Mouse (Mus musculus) small intestine, adult 10 weeks (tissue): ENCODE measurements around the gene Fzd5. TPM values are rescaled to one million over a fixed set of nuclear protein-coding genes. Genes with fewer than 3 reads are reported as not detected.

Source experiments
- polyA plus RNA-seq: library from polyadenylated mRNA; stranded (reverse); fragments of 350-450 nt; fragmentation: Illumina TruSeq; extraction: RNeasy Lipid Tissue Mini Kit (QIAGEN cat#74804); gene quantifications from one replicate; pipeline ENCODE4 v1.2.3, GENCODE M21; 2014; ENCODE audit warnings: low replicate concordance

Fzd5 gene
- 33.9 TPM for polyA plus RNA-seq

DNA sequence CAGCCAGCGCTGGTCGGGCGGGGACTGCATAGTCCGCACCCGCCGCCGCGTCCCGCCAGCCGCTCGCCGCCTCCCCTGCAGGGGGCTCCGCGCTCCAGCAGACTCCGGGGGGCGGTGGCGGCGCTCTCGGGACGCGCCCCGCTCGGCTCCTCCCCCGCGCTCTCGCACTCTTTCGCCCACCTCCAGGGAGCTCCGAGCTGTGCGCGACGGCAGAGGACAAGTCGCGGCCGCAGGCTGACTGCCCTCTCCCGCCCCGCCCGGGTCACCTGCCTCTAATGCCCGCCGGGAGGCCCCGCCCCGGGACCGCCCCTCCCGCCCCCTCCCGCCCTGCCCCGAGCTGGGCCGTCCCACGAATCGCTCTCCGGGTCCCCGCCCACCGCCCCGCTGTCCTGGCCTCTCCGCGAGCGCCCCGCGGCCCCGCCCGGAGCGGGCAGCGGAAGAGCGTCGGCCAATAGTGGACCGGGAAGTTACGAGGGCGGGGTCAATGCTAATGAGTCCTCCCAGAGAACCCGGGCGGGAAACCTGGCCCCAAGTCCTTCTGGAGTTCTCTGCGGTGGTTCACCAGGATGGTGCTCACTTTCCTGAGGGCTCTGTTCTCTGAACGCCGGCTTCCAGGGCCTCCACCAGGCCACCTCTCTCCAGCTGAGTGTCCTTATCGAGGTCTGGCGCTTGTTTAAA lies at the start of gene Fzd5:
Gene Fzd5, minus strand, starts transcription at position 250 of the 678 bp plus-strand sequence.

DNA sequence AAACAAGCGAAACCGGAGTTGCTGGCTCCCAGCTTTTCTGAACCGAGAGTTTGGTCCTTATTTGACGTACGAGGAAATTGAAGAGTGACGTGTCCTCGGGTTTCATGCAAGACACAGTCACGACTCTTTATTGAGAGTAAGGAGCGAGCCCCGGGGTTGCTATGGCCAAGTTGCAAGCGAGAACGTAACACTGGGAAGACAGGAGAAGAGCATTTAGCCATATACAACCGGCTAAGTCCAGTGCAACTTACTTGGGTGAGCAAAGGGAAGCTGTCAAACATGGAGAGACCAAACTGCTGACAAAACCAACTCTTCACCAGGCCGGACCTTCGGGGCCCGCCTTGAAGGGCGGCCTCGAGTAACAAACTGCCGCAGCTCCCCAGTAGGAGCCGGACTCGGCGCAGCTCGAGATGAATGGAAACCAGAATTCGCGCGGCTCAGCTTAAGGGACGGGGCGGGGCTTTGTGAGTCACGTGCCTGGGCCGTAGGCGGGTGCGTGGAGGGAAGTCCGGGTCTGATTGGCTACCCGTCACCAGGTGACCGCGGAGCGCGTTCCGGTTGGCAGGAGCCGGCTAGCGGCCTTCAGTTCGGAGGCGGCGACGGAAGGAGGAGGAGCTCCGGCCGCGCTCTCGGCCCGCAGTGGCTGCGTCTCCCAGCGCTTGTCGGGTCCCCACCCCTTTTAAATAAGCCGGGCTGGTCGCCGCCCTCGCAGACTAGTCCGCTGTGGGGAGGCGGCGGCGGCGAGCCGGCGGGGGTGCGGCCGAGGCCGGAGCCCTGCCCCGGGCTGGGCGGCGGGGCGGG lies 47.1 kb downstream of the Fzd5 start, which contains the start of gene Ccnyl1:
Gene Ccnyl1, plus strand, starts transcription at position 243 of the 801 bp plus-strand sequence.

Other genes with a start within 250 kb of the Fzd5 start
- gene Creb1, start 205.1 kb downstream of the Fzd5 start, polyA plus RNA-seq, result 47.0 TPM
- gene Mettl21a, start 120.5 kb downstream of the Fzd5 start, polyA plus RNA-seq, result 6.3 TPM
- gene Ccnyl1, start 47.3 kb downstream of the Fzd5 start, polyA plus RNA-seq, result 55.0 TPM
- gene Plekhm3, start 219.1 kb upstream of the Fzd5 start, polyA plus RNA-seq, result 3.6 TPM